Mouse (Mus musculus) lung, adult 2 months (tissue): ENCODE results near the gene Uso1.

Experiments
- CTCF ChIP-seq: fragments of 200-500 bp; IDR thresholded peaks from 2 replicates; pipeline ENCODE4 v1.5.1; 2011; ENCODE audit warnings: mild to moderate bottlenecking, low read length, control low read depth; ENCODE audit not compliant: insufficient read depth
- POLR2A ChIP-seq: fragments of 200-500 bp; IDR thresholded peaks from 2 replicates; pipeline ENCODE4 v1.6.1; 2011; ENCODE audit warnings: low read depth, mild to moderate bottlenecking, control low read depth, low read length, borderline replicate concordance; ENCODE audit errors: extremely low read depth

DNA sequence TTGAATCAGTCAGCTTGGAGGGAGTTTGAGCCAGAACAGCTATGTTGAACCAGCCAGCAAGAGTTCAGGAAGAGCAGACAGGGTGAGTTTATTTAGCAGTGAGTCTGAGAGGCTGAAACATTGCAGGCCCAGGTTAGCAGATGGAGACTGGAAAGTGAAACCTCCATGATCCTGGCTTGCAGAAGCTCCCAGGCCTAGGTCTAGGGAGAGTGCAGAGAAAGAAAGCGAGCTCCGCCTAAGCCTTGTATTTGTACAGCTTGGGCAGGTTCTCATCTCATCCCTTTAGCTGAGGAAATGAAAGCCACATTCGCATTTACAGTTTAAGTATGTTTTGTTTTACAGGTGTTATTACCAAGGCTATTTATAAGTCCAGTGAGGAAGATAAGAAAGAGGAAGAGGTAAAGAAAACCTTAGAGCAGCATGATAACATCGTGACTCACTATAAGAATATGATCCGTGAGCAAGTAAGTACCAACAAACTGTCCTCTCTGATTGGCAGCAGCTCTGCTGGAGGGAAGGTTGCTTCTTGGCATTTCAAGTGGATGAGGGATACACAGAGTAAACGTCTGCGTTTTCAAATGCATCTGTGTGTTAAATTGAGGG is 51.2 kb downstream of the Uso1 start:
- TF ChIP-seq CTCF (no peak), POLR2A (no peak)
